Mouse (Mus musculus): Measurements from ENCODE around the gene Irx1. TPM values are rescaled to one million over a fixed set of nuclear protein-coding genes. Genes with fewer than 3 reads are reported as not detected.

The Irx1 gene
- total RNA-seq, 2 experiments from 2014 or later = 10.2 to 12.4 TPM

- no peak for DNase-seq
These were observed 53.2 kb downstream of the Irx1 start for GRCm38 (mm10) chr13:71910361-71910760.

Measured in heart, postnatal 4 days (tissue).